Mouse (Mus musculus): ENCODE data around the gene Ubiad1. TPM values are rescaled to one million over a fixed set of nuclear protein-coding genes. Genes with fewer than 3 reads are reported as not detected.

Ubiad1 gene
- polyA plus RNA-seq, 1 experiment from 2014 or later = 24.6 TPM

GRCm38 (mm10) chr4:148417559-148417958 is 27.0 kb downstream of the Ubiad1 start:
- 55% methylated on average over 6 of the region's 6 CpGs for WGBS
- Histone ChIP-seq H3K4me2 (ENCODE audit: low read depth, low read length) (no peak overlapping the region), H3K9me3 (ENCODE audit: control insufficient read depth, low read length) (no peaks in the 10 kb centered on the region), H3K27me3 (replicated peaks; ENCODE audit: control insufficient read depth, insufficient read depth, low read length) (peaks cover 13% of the 10 kb centered on the region; the same call in 1 of the 2 replicates), H3K27ac (ENCODE audit: low read length) (no peak overlapping the region), H3K4me1 (ENCODE audit: control insufficient read depth, insufficient read depth, low read length) (no peaks in the 10 kb centered on the region), H3K36me3 (ENCODE audit: control insufficient read depth, insufficient read depth, low read length) (no peaks in the 10 kb centered on the region), H3K4me3 (ENCODE audit: low read length) (no peak overlapping the region), H3K9ac (ENCODE audit: low read depth, low read length) (no peak overlapping the region)
- ATAC-seq = no peak

DNA sequence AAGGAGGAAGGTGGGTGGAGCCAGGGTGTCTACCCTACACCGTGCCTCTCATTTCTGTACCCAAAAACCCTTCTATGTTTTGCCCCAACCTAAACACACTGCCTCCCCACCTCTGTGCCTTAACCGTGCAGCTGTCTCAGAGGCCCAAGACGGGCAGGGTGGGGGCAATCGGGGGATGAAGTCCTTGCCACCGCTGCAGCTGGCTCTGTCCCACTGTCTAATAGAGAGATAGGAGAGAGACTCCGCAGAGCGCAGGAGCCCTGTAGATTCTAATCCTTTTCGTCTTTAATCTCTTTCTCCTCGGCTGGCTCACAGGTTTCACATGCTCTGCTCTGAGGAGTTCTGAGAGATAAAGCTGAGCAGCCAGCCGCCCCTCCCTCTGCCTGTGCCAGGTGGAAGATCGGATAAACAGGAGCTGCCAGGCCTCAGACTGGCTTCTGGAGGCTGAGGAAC is 27.5 kb downstream of the Ubiad1 start:
- Histone ChIP-seq H3K9me3 (ENCODE audit: control insufficient read depth, low read length) (no peaks in the 10 kb centered on the region), H3K4me1 (ENCODE audit: control insufficient read depth, insufficient read depth, low read length) (no peaks in the 10 kb centered on the region), H3K36me3 (ENCODE audit: control insufficient read depth, insufficient read depth, low read length) (no peaks in the 10 kb centered on the region), H3K27me3 (replicated peaks; ENCODE audit: control insufficient read depth, insufficient read depth, low read length) (peaks cover 13% of the 10 kb centered on the region; the same call in 1 of the 2 replicates), H3K4me2 (ENCODE audit: low read depth, low read length) (no peak overlapping the region), H3K9ac (ENCODE audit: low read depth, low read length) (no peak overlapping the region), H3K27ac (ENCODE audit: low read length) (no peak overlapping the region), H3K4me3 (ENCODE audit: low read length) (no peak overlapping the region)
- 42% methylated on average over 11 of the region's 11 CpGs for WGBS
- ATAC-seq = no peak

DNA sequence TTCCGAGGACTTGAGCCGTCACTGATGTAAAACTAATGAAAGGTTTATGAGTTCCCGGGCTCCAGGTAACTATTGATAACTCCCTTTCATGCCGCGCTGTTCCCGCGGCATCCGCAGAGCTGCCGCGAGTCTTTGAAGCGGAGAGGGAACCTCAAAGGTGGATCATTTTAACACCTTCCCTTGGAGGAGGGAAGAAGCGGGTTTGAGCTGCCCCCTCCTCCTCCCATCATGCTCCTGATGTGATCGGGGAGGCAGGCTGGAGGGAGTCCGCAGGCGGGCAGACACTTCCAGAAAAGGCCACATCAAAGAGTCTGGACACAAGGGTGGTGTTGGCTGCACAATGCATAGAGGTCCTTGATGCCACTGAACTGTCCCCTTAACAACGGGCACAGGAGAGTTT is 29.0 kb downstream of the Ubiad1 start:
- no peak overlapping the region for H3K4me2 ChIP-seq (ENCODE audit: low read depth, low read length)
- no peaks in the 10 kb centered on the region for H3K36me3 ChIP-seq (ENCODE audit: control insufficient read depth, insufficient read depth, low read length)
- WGBS = 9% methylated on average over 16 of the region's 16 CpGs
- no peak overlapping the region for H3K4me3 ChIP-seq (ENCODE audit: low read length)
- no peak overlapping the region for H3K9ac ChIP-seq (ENCODE audit: low read depth, low read length)
- ATAC-seq = no peak
- H3K9me3 ChIP-seq (ENCODE audit: control insufficient read depth, low read length) = no peaks in the 10 kb centered on the region
- H3K27ac ChIP-seq (ENCODE audit: low read length) = no peak overlapping the region
- H3K4me1 ChIP-seq (ENCODE audit: control insufficient read depth, insufficient read depth, low read length) = no peaks in the 10 kb centered on the region
- peaks cover 13% of the 10 kb centered on the region; the same call in 1 of the 2 replicates for H3K27me3 ChIP-seq (replicated peaks; ENCODE audit: control insufficient read depth, insufficient read depth, low read length)

- no peak overlapping the region for H3K9ac ChIP-seq (ENCODE audit: low read depth, low read length)
- H3K27ac ChIP-seq (ENCODE audit: low read length) = no peak overlapping the region
- no peak for ATAC-seq
- H3K4me2 ChIP-seq (ENCODE audit: low read depth, low read length) = no peak overlapping the region
- H3K4me1 ChIP-seq (ENCODE audit: control insufficient read depth, insufficient read depth, low read length) = peaks cover 4% of the 10 kb centered on the region
- 71% methylated on average over 10 of the region's 10 CpGs for WGBS
- no peaks in the 10 kb centered on the region for H3K36me3 ChIP-seq (ENCODE audit: control insufficient read depth, insufficient read depth, low read length)
- no peak overlapping the region for H3K4me3 ChIP-seq (ENCODE audit: low read length)
- H3K27me3 ChIP-seq (replicated peaks; ENCODE audit: control insufficient read depth, insufficient read depth, low read length) = peaks cover 32% of the 10 kb centered on the region
- no peaks in the 10 kb centered on the region for H3K9me3 ChIP-seq (ENCODE audit: control insufficient read depth, low read length)
Measured at GRCm38 (mm10) chr4:148408256-148408975, 36.2 kb downstream of the Ubiad1 start.

GRCm38 (mm10) chr4:148405255-148405788 is 39.2 kb downstream of the Ubiad1 start:
- Histone ChIP-seq H3K27ac (ENCODE audit: low read length) (no peak overlapping the region), H3K9me3 (ENCODE audit: control insufficient read depth, low read length) (no peaks in the 10 kb centered on the region), H3K4me1 (ENCODE audit: control insufficient read depth, insufficient read depth, low read length) (peaks cover 4% of the 10 kb centered on the region), H3K9ac (ENCODE audit: low read depth, low read length) (no peak overlapping the region), H3K27me3 (replicated peaks; ENCODE audit: control insufficient read depth, insufficient read depth, low read length) (peaks cover 36% of the 10 kb centered on the region), H3K4me2 (ENCODE audit: low read depth, low read length) (no peak overlapping the region), H3K4me3 (ENCODE audit: low read length) (no peak overlapping the region), H3K36me3 (ENCODE audit: control insufficient read depth, insufficient read depth, low read length) (no peaks in the 10 kb centered on the region)
- 13% methylated on average over 13 of the region's 13 CpGs for whole genome bisulfite sequencing
- no peak for ATAC-seq

GRCm38 (mm10) chr4:148404748-148405147 is 39.8 kb downstream of the Ubiad1 start:
- no peak for ATAC-seq
- Histone ChIP-seq H3K27ac (ENCODE audit: low read length) (no peak overlapping the region), H3K9ac (ENCODE audit: low read depth, low read length) (no peak overlapping the region), H3K27me3 (replicated peaks; ENCODE audit: control insufficient read depth, insufficient read depth, low read length) (peaks cover 36% of the 10 kb centered on the region), H3K4me1 (ENCODE audit: control insufficient read depth, insufficient read depth, low read length) (peaks cover 4% of the 10 kb centered on the region), H3K4me2 (ENCODE audit: low read depth, low read length) (no peak overlapping the region), H3K9me3 (ENCODE audit: control insufficient read depth, low read length) (no peaks in the 10 kb centered on the region), H3K36me3 (ENCODE audit: control insufficient read depth, insufficient read depth, low read length) (no peaks in the 10 kb centered on the region), H3K4me3 (ENCODE audit: low read length) (no peak overlapping the region)
- WGBS = 6% methylated on average over 11 of the region's 11 CpGs

- 17% methylated on average over 12 of the region's 12 CpGs for WGBS
- no peak for ATAC-seq
- no peaks in the 10 kb centered on the region for H3K9me3 ChIP-seq (ENCODE audit: control insufficient read depth, low read length)
- no peak overlapping the region for H3K27ac ChIP-seq (ENCODE audit: low read length)
- H3K9ac ChIP-seq (ENCODE audit: low read depth, low read length) = no peak overlapping the region
- H3K27me3 ChIP-seq (replicated peaks; ENCODE audit: control insufficient read depth, insufficient read depth, low read length) = peaks cover 31% of the 10 kb centered on the region
- peaks cover 4% of the 10 kb centered on the region for H3K4me1 ChIP-seq (ENCODE audit: control insufficient read depth, insufficient read depth, low read length)
- no peak overlapping the region for H3K4me2 ChIP-seq (ENCODE audit: low read depth, low read length)
- no peak overlapping the region for H3K4me3 ChIP-seq (ENCODE audit: low read length)
- H3K36me3 ChIP-seq (ENCODE audit: control insufficient read depth, insufficient read depth, low read length) = no peaks in the 10 kb centered on the region
Measured at GRCm38 (mm10) chr4:148403402-148403801, 41.2 kb downstream of the Ubiad1 start.

DNA sequence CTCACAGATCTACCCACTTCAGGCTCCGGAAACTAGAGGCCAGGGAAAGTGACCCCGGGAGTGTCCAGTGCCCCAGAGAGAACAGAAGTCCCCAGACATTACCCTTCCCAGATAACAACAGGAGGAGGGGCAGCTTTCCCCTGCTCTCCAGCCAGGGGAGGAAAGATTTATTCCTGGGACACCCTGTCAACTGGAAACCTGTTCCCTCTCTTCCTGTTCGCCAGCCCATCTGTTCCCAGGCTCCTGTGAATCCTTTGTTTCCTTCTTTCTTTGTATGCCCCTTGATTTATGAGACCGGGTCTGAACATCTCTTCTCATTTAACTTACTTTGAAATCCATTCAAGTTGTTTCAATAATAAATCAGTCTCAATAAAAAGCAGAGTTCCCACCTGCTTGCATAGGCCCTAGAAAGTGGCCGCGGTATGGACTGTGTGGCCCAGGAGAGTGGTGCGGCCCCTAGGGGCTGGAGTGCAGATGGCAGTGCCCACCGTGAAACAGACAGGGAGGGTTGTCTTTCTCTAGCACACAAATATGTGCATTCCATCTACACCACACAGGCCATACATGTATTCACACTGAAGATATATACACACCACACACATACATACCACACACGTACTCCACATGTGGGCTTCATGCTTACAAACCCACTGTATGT is 45.0 kb downstream of the Ubiad1 start:
- Histone ChIP-seq H3K9me3 (ENCODE audit: control insufficient read depth, low read length) (no peaks in the 10 kb centered on the region), H3K4me1 (ENCODE audit: control insufficient read depth, insufficient read depth, low read length) (no peaks in the 10 kb centered on the region; the same call in 1 of the 2 replicates), H3K36me3 (ENCODE audit: control insufficient read depth, insufficient read depth, low read length) (no peaks in the 10 kb centered on the region), H3K4me3 (ENCODE audit: low read length) (no peak overlapping the region), H3K9ac (ENCODE audit: low read depth, low read length) (no peak overlapping the region), H3K27me3 (replicated peaks; ENCODE audit: control insufficient read depth, insufficient read depth, low read length) (peaks cover 10% of the 10 kb centered on the region), H3K27ac (ENCODE audit: low read length) (no peak overlapping the region), H3K4me2 (ENCODE audit: low read depth, low read length) (no peak overlapping the region)
- WGBS = 58% methylated on average over 9 of the region's 9 CpGs
- ATAC-seq = no peak

- no peak overlapping the region for H3K9ac ChIP-seq (ENCODE audit: low read depth, low read length)
- H3K4me3 ChIP-seq (ENCODE audit: low read length) = no peak overlapping the region
- no peaks in the 10 kb centered on the region for H3K36me3 ChIP-seq (ENCODE audit: control insufficient read depth, insufficient read depth, low read length)
- no peak for ATAC-seq
- H3K4me1 ChIP-seq (ENCODE audit: control insufficient read depth, insufficient read depth, low read length) = no peaks in the 10 kb centered on the region
- no peak overlapping the region for H3K27ac ChIP-seq (ENCODE audit: low read length)
- no peak overlapping the region for H3K4me2 ChIP-seq (ENCODE audit: low read depth, low read length)
- H3K27me3 ChIP-seq (replicated peaks; ENCODE audit: control insufficient read depth, insufficient read depth, low read length) = no peaks in the 10 kb centered on the region
- WGBS = 65% methylated on average over 18 of the region's 18 CpGs
- no peaks in the 10 kb centered on the region for H3K9me3 ChIP-seq (ENCODE audit: control insufficient read depth, low read length)
Measured at GRCm38 (mm10) chr4:148397531-148398287, 46.9 kb downstream of the Ubiad1 start.

All from intestine, embryonic 16.5 days (tissue).